Mouse (Mus musculus): ENCODE measurements at regions not wholly inside any gene's neighbourhood (a gene's known extent, or its start where the extent isn't known, plus 50 kb on each side); places are given as distances from the start of the nearest gene placed in this dataset.

- no peak for TF ChIP-seq CTCF (IDR thresholded peaks at IDR 0.05; ENCODE audit: low read depth)
- TF ChIP-seq EP300 (optimal IDR thresholded peaks at IDR 0.05): no peak
Measured at GRCm38 (mm10) chr4:4195250-4195649, 117.9 kb upstream of the Sdr16c6 start.

Measured in stomach, postnatal 0 days (tissue).